Mouse (Mus musculus): Measurements from ENCODE around the gene Myh14.

Myh14 gene

GRCm38 (mm10) chr7:44669103-44669502 lies 1.5 kb downstream of the Myh14 start:
- DNase-seq (ENCODE audit: low read depth): no peak

GRCm38 (mm10) chr7:44667996-44668738 lies 2.5 kb downstream of the Myh14 start:
- no peak for DNase-seq (ENCODE audit: low read depth)

GRCm38 (mm10) chr7:44666462-44666861 lies 4.2 kb downstream of the Myh14 start:
- DNase-seq (ENCODE audit: low read depth): peak; percentile 27

GRCm38 (mm10) chr7:44664731-44665130 lies 5.9 kb downstream of the Myh14 start:
- no peak for DNase-seq (ENCODE audit: low read depth)

GRCm38 (mm10) chr7:44663546-44663945 lies 7.1 kb downstream of the Myh14 start:
- no peak for DNase-seq (ENCODE audit: low read depth)

GRCm38 (mm10) chr7:44662569-44662968 lies 8.1 kb downstream of the Myh14 start:
- DNase-seq (ENCODE audit: low read depth): no peak

- no peak for DNase-seq (ENCODE audit: low read depth)
Measured at GRCm38 (mm10) chr7:44662168-44662567, 8.5 kb downstream of the Myh14 start.

GRCm38 (mm10) chr7:44661219-44661618 lies 9.4 kb downstream of the Myh14 start:
- no peak for DNase-seq (ENCODE audit: low read depth)

GRCm38 (mm10) chr7:44655504-44655903 lies 15.1 kb downstream of the Myh14 start:
- DNase-seq (ENCODE audit: low read depth): peak; percentile 73

- DNase-seq (ENCODE audit: low read depth): peak; percentile 35
Measured at GRCm38 (mm10) chr7:44653773-44654172, 16.9 kb downstream of the Myh14 start.

GRCm38 (mm10) chr7:44651416-44651815 lies 19.2 kb downstream of the Myh14 start:
- no peak for DNase-seq (ENCODE audit: low read depth)

- DNase-seq (ENCODE audit: low read depth): peak; percentile 85
Measured at GRCm38 (mm10) chr7:44649990-44650389, 20.7 kb downstream of the Myh14 start.

- peak; percentile 49 for DNase-seq (ENCODE audit: low read depth)
Measured at GRCm38 (mm10) chr7:44649094-44649610, 21.5 kb downstream of the Myh14 start.

GRCm38 (mm10) chr7:44647729-44648128 lies 22.9 kb downstream of the Myh14 start:
- no peak for DNase-seq (ENCODE audit: low read depth)

GRCm38 (mm10) chr7:44647042-44647724 lies 23.5 kb downstream of the Myh14 start:
- peak; percentile 77 for DNase-seq (ENCODE audit: low read depth)

GRCm38 (mm10) chr7:44645951-44646350 lies 24.7 kb downstream of the Myh14 start:
- DNase-seq (ENCODE audit: low read depth): peak; percentile 23

GRCm38 (mm10) chr7:44645256-44645655 lies 25.4 kb downstream of the Myh14 start:
- no peak for DNase-seq (ENCODE audit: low read depth)

GRCm38 (mm10) chr7:44641887-44642286 lies 28.8 kb downstream of the Myh14 start:
- peak; percentile 51 for DNase-seq (ENCODE audit: low read depth)

- DNase-seq (ENCODE audit: low read depth): no peak
Measured at GRCm38 (mm10) chr7:44640843-44641605, 29.6 kb downstream of the Myh14 start.

GRCm38 (mm10) chr7:44638663-44639062 lies 32.0 kb downstream of the Myh14 start:
- DNase-seq (ENCODE audit: low read depth): no peak

GRCm38 (mm10) chr7:44636684-44637083 lies 34.0 kb downstream of the Myh14 start:
- no peak for DNase-seq (ENCODE audit: low read depth)

- peak; percentile 16 for DNase-seq (ENCODE audit: low read depth)
Measured at GRCm38 (mm10) chr7:44633407-44633806, 37.2 kb downstream of the Myh14 start.

Measured in NIH3T3 (cell line).